Mouse (Mus musculus) kidney, adult 2 months (tissue): ENCODE measurements around the gene Slc47a2.
"Not testable (repeated sequence)": the region's sequence is repeated elsewhere in the genome, so short reads cannot be mapped to it uniquely, and the experiment has no call there.

ENCODE experiments used
- CTCF ChIP-seq: fragments of 200-500 bp; conservative IDR thresholded peaks from 2 replicates; pipeline ENCODE4 v1.5.1; 2011; ENCODE audit warnings: low read depth, mild to moderate bottlenecking, control low read depth, low read length, moderate library complexity, mixed read lengths; ENCODE audit not compliant: insufficient read depth, insufficient read length
- POLR2A ChIP-seq: fragments of 200-500 bp; IDR thresholded peaks from one replicate; pipeline ENCODE4 v1.6.1; 2011; ENCODE audit warnings: low read depth, low read length, control low read depth

GRCm38 (mm10) chr11:61304535-61304934 is 38.1 kb downstream of the Slc47a2 start:
- TF ChIP-seq POLR2A, CTCF: not testable (repeated sequence)
